Mouse (Mus musculus): ENCODE measurements around the gene Aurkaip1.

Gene Aurkaip1

GRCm38 (mm10) chr4:155829866-155830265 is 1.2 kb upstream of the Aurkaip1 start:
- no peak for DNase-seq (ENCODE audit: low read depth)

GRCm38 (mm10) chr4:155830596-155830995 is 476 bp upstream of the Aurkaip1 start:
- DNase-seq (ENCODE audit: low read depth) = peak; percentile 40

- DNase-seq (ENCODE audit: low read depth) = no peak
Observed at GRCm38 (mm10) chr4:155831831-155832230, 759 bp downstream of the Aurkaip1 start.

- no peak for DNase-seq (ENCODE audit: low read depth)
Observed at GRCm38 (mm10) chr4:155832321-155832720, 1.2 kb downstream of the Aurkaip1 start.

GRCm38 (mm10) chr4:155833234-155833633 is 2.2 kb downstream of the Aurkaip1 start:
- no peak for DNase-seq (ENCODE audit: low read depth)

- peak; percentile 85 for DNase-seq (ENCODE audit: low read depth)
Observed at GRCm38 (mm10) chr4:155833836-155834235, 2.8 kb downstream of the Aurkaip1 start.

GRCm38 (mm10) chr4:155837404-155838010 is 6.4 kb downstream of the Aurkaip1 start:
- no peak for DNase-seq (ENCODE audit: low read depth)

GRCm38 (mm10) chr4:155838187-155839153 is 7.4 kb downstream of the Aurkaip1 start:
- no peak for DNase-seq (ENCODE audit: low read depth)

GRCm38 (mm10) chr4:155839483-155839910 is 8.4 kb downstream of the Aurkaip1 start, which contains the start of gene Mxra8:
TSS of gene Mxra8 (plus strand) at chr4:155839680.
- no peak for DNase-seq (ENCODE audit: low read depth)

- peak; percentile 40 for DNase-seq (ENCODE audit: low read depth)
Observed at GRCm38 (mm10) chr4:155840076-155841002, 9.3 kb downstream of the Aurkaip1 start.

GRCm38 (mm10) chr4:155841003-155841454 is 10.0 kb downstream of the Aurkaip1 start:
- peak; percentile 91 for DNase-seq (ENCODE audit: low read depth)

- DNase-seq (ENCODE audit: low read depth) = no peak
Observed at GRCm38 (mm10) chr4:155841651-155842270, 10.7 kb downstream of the Aurkaip1 start.

GRCm38 (mm10) chr4:155843231-155843630 is 12.2 kb downstream of the Aurkaip1 start:
- no peak for DNase-seq (ENCODE audit: low read depth)

GRCm38 (mm10) chr4:155846871-155847578 is 16.0 kb downstream of the Aurkaip1 start, which contains the start of gene Dvl1:
TSS of gene Dvl1 (plus strand) at chr4:155847402.
- peak; percentile 93 for DNase-seq (ENCODE audit: low read depth)

- peak; percentile 62 for DNase-seq (ENCODE audit: low read depth)
Observed at GRCm38 (mm10) chr4:155847591-155848352, 16.7 kb downstream of the Aurkaip1 start.

GRCm38 (mm10) chr4:155848434-155849095 is 17.5 kb downstream of the Aurkaip1 start:
- DNase-seq (ENCODE audit: low read depth) = no peak

GRCm38 (mm10) chr4:155849391-155849790 is 18.3 kb downstream of the Aurkaip1 start:
- DNase-seq (ENCODE audit: low read depth) = no peak

GRCm38 (mm10) chr4:155849792-155850451 is 18.9 kb downstream of the Aurkaip1 start:
- no peak for DNase-seq (ENCODE audit: low read depth)

GRCm38 (mm10) chr4:155851368-155851767 is 20.3 kb downstream of the Aurkaip1 start:
- no peak for DNase-seq (ENCODE audit: low read depth)

All from induced T-regulatory cell, adult 2 months (primary cell).